Mouse (Mus musculus): ENCODE measurements around the gene Gpi1. TPM values are rescaled to one million over a fixed set of nuclear protein-coding genes. Genes with fewer than 3 reads are reported as not detected.

The Gpi1 gene
- polyA plus RNA-seq, 1 experiment from 2014 or later, result 218 TPM

- H3K36me3 ChIP-seq (replicated peaks; ENCODE audit: insufficient read depth, low read length), result peaks cover 86% of the 10 kb centered on the region
- DNase-seq (no peak), ATAC-seq (no peak)
- no peak overlapping the region for H3K4me2 ChIP-seq (ENCODE audit: low read depth, low read length)
- WGBS (ENCODE audit: insufficient replicate concordance), result 88% methylated on average over 3 of the region's 3 CpGs
- H3K4me3 ChIP-seq (ENCODE audit: low read depth, low read length), result no peak overlapping the region
- no peak overlapping the region for H3K27ac ChIP-seq (ENCODE audit: low read depth)
- no peak overlapping the region for H3K9ac ChIP-seq (replicated peaks)
- no peak for TF ChIP-seq EP300 (IDR thresholded peaks at IDR 0.05; ENCODE audit: low read depth)
- no peaks in the 10 kb centered on the region for H3K27me3 ChIP-seq (ENCODE audit: insufficient read depth, low read length)
- no peaks in the 10 kb centered on the region for H3K4me1 ChIP-seq (ENCODE audit: insufficient read depth)
- H3K9me3 ChIP-seq (ENCODE audit: low read length), result no peaks in the 10 kb centered on the region
Measured at GRCm38 (mm10) chr7:34159167-34159566, 71.0 kb downstream of the Gpi1 start.

DNA sequence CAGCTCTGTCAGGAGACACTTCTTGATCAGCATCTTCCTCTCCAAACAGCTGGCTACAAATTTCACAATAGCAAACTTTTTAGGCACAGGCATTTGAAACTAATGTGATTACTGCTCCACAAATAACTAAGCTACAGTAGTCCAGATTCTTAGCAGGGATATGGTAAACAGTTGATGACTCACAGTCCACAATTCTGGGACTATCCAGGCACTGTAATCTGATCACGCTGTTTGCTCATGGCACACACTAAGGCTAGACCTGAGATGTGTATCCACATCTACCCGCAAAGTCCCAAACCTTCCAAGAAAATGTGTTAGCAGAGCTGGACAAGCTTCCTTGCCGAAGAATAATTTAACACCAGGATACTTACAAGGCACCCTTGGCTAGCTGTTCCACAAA is 72.1 kb downstream of the Gpi1 start:
- H3K9me3 ChIP-seq (ENCODE audit: low read length), result no peaks in the 10 kb centered on the region
- no peak for ATAC-seq
- no peak overlapping the region for H3K27ac ChIP-seq (ENCODE audit: low read depth)
- no peaks in the 10 kb centered on the region for H3K27me3 ChIP-seq (ENCODE audit: insufficient read depth, low read length)
- no peak for TF ChIP-seq EP300 (IDR thresholded peaks at IDR 0.05; ENCODE audit: low read depth)
- TF ChIP-seq CTCF (IDR thresholded peaks at IDR 0.05; ENCODE audit: low read depth), result no peak
- no peak overlapping the region for H3K9ac ChIP-seq (replicated peaks)
- no peaks in the 10 kb centered on the region for H3K4me1 ChIP-seq (ENCODE audit: insufficient read depth)
- H3K36me3 ChIP-seq (replicated peaks; ENCODE audit: insufficient read depth, low read length), result peaks cover 87% of the 10 kb centered on the region
- H3K4me3 ChIP-seq (ENCODE audit: low read depth, low read length), result no peak overlapping the region
- WGBS (ENCODE audit: insufficient replicate concordance), result 90% methylated on average over 3 of the region's 3 CpGs
- H3K4me2 ChIP-seq (ENCODE audit: low read depth, low read length), result no peak overlapping the region
- DNase-seq, result no peak

Other genes with a start within 250 kb of the Gpi1 start
- gene Scgb2b27, start 216.4 kb downstream of the Gpi1 start, polyA plus RNA-seq (2015; fragmentation: Nextera tagmentation; extraction: Ambion mirVana), result not detected in 2 replicates
- not detected in 2 replicates for gene Scgb1b27, start 208.9 kb downstream of the Gpi1 start, polyA plus RNA-seq (2015; fragmentation: Nextera tagmentation; extraction: Ambion mirVana)
- gene Scgb1b30, start 134.9 kb downstream of the Gpi1 start, polyA plus RNA-seq (2015; fragmentation: Nextera tagmentation; extraction: Ambion mirVana), result not detected in 2 replicates
- gene Wtip, start 97.1 kb downstream of the Gpi1 start, polyA plus RNA-seq (2015; fragmentation: Nextera tagmentation; extraction: Ambion mirVana), result 0.94 and 1.5 TPM in 2 replicates
- gene Uba2, start 60.7 kb downstream of the Gpi1 start, polyA plus RNA-seq (2015; fragmentation: Nextera tagmentation; extraction: Ambion mirVana), result 42.1 and 50.0 TPM in 2 replicates
- 14.2 and 17.2 TPM in 2 replicates for gene Pdcd2l, start 33.7 kb downstream of the Gpi1 start, polyA plus RNA-seq (2015; fragmentation: Nextera tagmentation; extraction: Ambion mirVana)
- not detected in 2 replicates for gene Gm6096, start 20.7 kb upstream of the Gpi1 start, polyA plus RNA-seq (2015; fragmentation: Nextera tagmentation; extraction: Ambion mirVana)
- gene 4931406P16Rik, start 83.2 kb upstream of the Gpi1 start, polyA plus RNA-seq (2015; fragmentation: Nextera tagmentation; extraction: Ambion mirVana), result 9.3 and 10.3 TPM in 2 replicates
- 30.3 and 31.2 TPM in 2 replicates for gene Lsm14a, start 163.0 kb upstream of the Gpi1 start, polyA plus RNA-seq (2015; fragmentation: Nextera tagmentation; extraction: Ambion mirVana)